Mouse (Mus musculus): ENCODE results near the gene Fhod1.
A peak's percentile ranks its signal among the peaks of the same experiment; 100 is the strongest.

Fhod1 gene

GRCm38 (mm10) chr8:105347428-105348221, at the start of gene Fhod1:
TSS of gene Fhod1 (minus strand) at chr8:105347953.
- DNase-seq (ENCODE audit: low read depth, low spot score): peak; percentile 92

- peak; percentile 15 for DNase-seq (ENCODE audit: low read depth, low spot score)
Measured at GRCm38 (mm10) chr8:105393915-105394314, 46.2 kb upstream of the Fhod1 start.

- DNase-seq (ENCODE audit: low read depth, low spot score): peak; percentile 48
Measured at GRCm38 (mm10) chr8:105393089-105393787, 45.5 kb upstream of the Fhod1 start.

- no peak for DNase-seq (ENCODE audit: low read depth, low spot score)
Measured at GRCm38 (mm10) chr8:105389096-105389495, 41.3 kb upstream of the Fhod1 start.

GRCm38 (mm10) chr8:105387151-105387550, 39.4 kb upstream of the Fhod1 start:
- DNase-seq (ENCODE audit: low read depth, low spot score): no peak

GRCm38 (mm10) chr8:105384070-105384469, 36.3 kb upstream of the Fhod1 start:
- no peak for DNase-seq (ENCODE audit: low read depth, low spot score)

- no peak for DNase-seq (ENCODE audit: low read depth, low spot score)
Measured at GRCm38 (mm10) chr8:105380308-105380707, 32.6 kb upstream of the Fhod1 start.

- DNase-seq (ENCODE audit: low read depth, low spot score): no peak
Measured at GRCm38 (mm10) chr8:105378673-105379072, 30.9 kb upstream of the Fhod1 start.

GRCm38 (mm10) chr8:105374513-105374966, 26.8 kb upstream of the Fhod1 start:
- DNase-seq (ENCODE audit: low read depth, low spot score): no peak

- DNase-seq (ENCODE audit: low read depth, low spot score): no peak
Measured at GRCm38 (mm10) chr8:105373032-105373431, 25.3 kb upstream of the Fhod1 start, which contains the start of gene Plekhg4. TSS of gene Plekhg4 (plus strand) at chr8:105373274.

- DNase-seq (ENCODE audit: low read depth, low spot score): no peak
Measured at GRCm38 (mm10) chr8:105372473-105372872, 24.7 kb upstream of the Fhod1 start.

GRCm38 (mm10) chr8:105367107-105367506, 19.4 kb upstream of the Fhod1 start:
- no peak for DNase-seq (ENCODE audit: low read depth, low spot score)

GRCm38 (mm10) chr8:105361751-105362702, 14.3 kb upstream of the Fhod1 start:
- no peak for DNase-seq (ENCODE audit: low read depth, low spot score)

- no peak for DNase-seq (ENCODE audit: low read depth, low spot score)
Measured at GRCm38 (mm10) chr8:105359646-105360045, 11.9 kb upstream of the Fhod1 start.

- DNase-seq (ENCODE audit: low read depth, low spot score): no peak
Measured at GRCm38 (mm10) chr8:105359208-105359607, 11.5 kb upstream of the Fhod1 start.

- DNase-seq (ENCODE audit: low read depth, low spot score): no peak
Measured at GRCm38 (mm10) chr8:105356681-105357080, 8.9 kb upstream of the Fhod1 start.

- no peak for DNase-seq (ENCODE audit: low read depth, low spot score)
Measured at GRCm38 (mm10) chr8:105355179-105356024, 7.6 kb upstream of the Fhod1 start.

GRCm38 (mm10) chr8:105354549-105354948, 6.8 kb upstream of the Fhod1 start:
- no peak for DNase-seq (ENCODE audit: low read depth, low spot score)

GRCm38 (mm10) chr8:105353583-105354135, 5.9 kb upstream of the Fhod1 start:
- no peak for DNase-seq (ENCODE audit: low read depth, low spot score)

- DNase-seq (ENCODE audit: low read depth, low spot score): no peak
Measured at GRCm38 (mm10) chr8:105350186-105350585, 2.4 kb upstream of the Fhod1 start.

All from skeletal muscle tissue, adult 2 months (tissue).